Mouse (Mus musculus): ENCODE measurements around the gene Polr1c. TPM values are rescaled to one million over a fixed set of nuclear protein-coding genes. Genes with fewer than 3 reads are reported as not detected.

Gene Polr1c
- total and polyA plus RNA-seq, 3 experiments: 195 to 197 TPM; not detected in 1

- H3K36me3 ChIP-seq (ENCODE audit: control insufficient read depth in 1 of 2, insufficient read depth in 2 of 2, low read length in 2 of 2): peaks cover 0 to 6% of the 10 kb centered on the region in 2 experiments; a peak in 2 of 4 replicates
- H3K9ac ChIP-seq (ENCODE audit: control insufficient read depth, low read depth, low read length, poor library complexity, severe bottlenecking): no peak overlapping the region
- H3K27ac ChIP-seq (ENCODE audit: control insufficient read depth, low read depth, low read length): no peak overlapping the region
- H3K4me1 ChIP-seq (ENCODE audit: control insufficient read depth in 1 of 2, insufficient read depth in 2 of 2, low read length in 2 of 2): no peaks in the 10 kb centered on the region
- H3K4me3 ChIP-seq (ENCODE audit: control insufficient read depth in 1 of 2, insufficient read depth in 1 of 2, low read depth in 2 of 2, low read length in 2 of 2): no peak overlapping the region
- H3K79me2 ChIP-seq (ENCODE audit: control insufficient read depth, insufficient read depth, low read length, poor library complexity): no peaks in the 10 kb centered on the region
- H3K9me3 ChIP-seq (replicated peaks; ENCODE audit: insufficient read depth, low read length): no peaks in the 10 kb centered on the region
- no peaks in the 10 kb centered on the region for H3K27me3 ChIP-seq (ENCODE audit: control insufficient read depth in 1 of 2, insufficient read depth in 2 of 2, low read length in 2 of 2)
- DNase-seq (ENCODE audit: low read depth, low spot score): no peak
- no peak for TF ChIP-seq NELFE (IDR thresholded peaks at IDR 0.05; ENCODE audit: low read depth, low read length)
- no peak for TF ChIP-seq POLR2A (IDR thresholded peaks at IDR 0.05; ENCODE audit: control insufficient read depth in 1 of 2, insufficient read depth in 1 of 2, low read depth in 1 of 2, low read length in 2 of 2, poor library complexity in 1 of 2)
- TF ChIP-seq TCF12 (IDR thresholded peaks at IDR 0.05; ENCODE audit: low read depth, low read length): no peak
- no peak for TF ChIP-seq MAX (IDR thresholded peaks at IDR 0.05; ENCODE audit: low read length)
- TF ChIP-seq HCFC1 (IDR thresholded peaks at IDR 0.05; ENCODE audit: low read depth, low read length): no peak
- no peak for TF ChIP-seq ELF1 (IDR thresholded peaks at IDR 0.05; ENCODE audit: low read depth, low read length)
- TF ChIP-seq ZMIZ1 (IDR thresholded peaks at IDR 0.05; ENCODE audit: low read depth, low read length): no peak
- no peak for TF ChIP-seq RCOR1 (IDR thresholded peaks at IDR 0.05; ENCODE audit: low read depth, low read length)
- TF ChIP-seq MEF2A (IDR thresholded peaks at IDR 0.05; ENCODE audit: extremely low read depth, insufficient replicate concordance, low read depth, low read length, poor library complexity, severe bottlenecking): no peak
- no peak for TF ChIP-seq SIN3A (IDR thresholded peaks at IDR 0.05; ENCODE audit: low read length)
- no peak for TF ChIP-seq BHLHE40 (IDR thresholded peaks at IDR 0.05; ENCODE audit: borderline replicate concordance, low read depth, low read length)
- no peak for TF ChIP-seq MYB (IDR thresholded peaks at IDR 0.05; ENCODE audit: low read depth, low read length)
Measured at GRCm38 (mm10) chr17:46262201-46262694, 14.4 kb upstream of the Polr1c start.

GRCm38 (mm10) chr17:46259675-46260074 lies 11.8 kb upstream of the Polr1c start:
- no peak for DNase-seq (ENCODE audit: low read depth, low spot score)
- H3K9ac ChIP-seq (ENCODE audit: control insufficient read depth, low read depth, low read length, poor library complexity, severe bottlenecking): no peak overlapping the region
- H3K4me1 ChIP-seq (ENCODE audit: control insufficient read depth in 1 of 2, insufficient read depth in 2 of 2, low read length in 2 of 2): no peaks in the 10 kb centered on the region; a peak in 1 of 4 replicates
- no peak for TF ChIP-seq USF2 (IDR thresholded peaks at IDR 0.05; ENCODE audit: borderline replicate concordance in 1 of 2, insufficient read depth in 1 of 2, low read depth in 1 of 2, low read length in 2 of 2)
- TF ChIP-seq MXI1 (IDR thresholded peaks at IDR 0.05; ENCODE audit: low read depth, low read length): no peak
- no peak for TF ChIP-seq MAX (IDR thresholded peaks at IDR 0.05; ENCODE audit: low read length)
- no peak for TF ChIP-seq ELF1 (IDR thresholded peaks at IDR 0.05; ENCODE audit: low read depth, low read length)
- TF ChIP-seq POLR2AphosphoS2 (IDR thresholded peaks at IDR 0.05; ENCODE audit: low read length): no peak
- TF ChIP-seq RCOR1 (IDR thresholded peaks at IDR 0.05; ENCODE audit: low read depth, low read length): no peak
- no peak for TF ChIP-seq ZMIZ1 (IDR thresholded peaks at IDR 0.05; ENCODE audit: low read depth, low read length)
- TF ChIP-seq TAL1 (IDR thresholded peaks at IDR 0.05; ENCODE audit: low read length): no peak
- no peak for TF ChIP-seq UBTF (IDR thresholded peaks at IDR 0.05; ENCODE audit: borderline replicate concordance, insufficient read depth, low read depth, low read length)
- no peak for TF ChIP-seq E2F4 (IDR thresholded peaks at IDR 0.05; ENCODE audit: borderline replicate concordance, low read depth, low read length)
- no peak for TF ChIP-seq CHD2 (IDR thresholded peaks at IDR 0.05; ENCODE audit: low read length)
- TF ChIP-seq RAD21 (IDR thresholded peaks at IDR 0.05; ENCODE audit: low read depth, low read length): no peak
- TF ChIP-seq MAZ (IDR thresholded peaks at IDR 0.05; ENCODE audit: low read depth, low read length): no peak
- no peak for TF ChIP-seq GABPA (IDR thresholded peaks at IDR 0.05; ENCODE audit: low read depth, low read length)
- no peak for TF ChIP-seq CHD1 (IDR thresholded peaks at IDR 0.05; ENCODE audit: low read depth, low read length)
- no peak for TF ChIP-seq TCF12 (IDR thresholded peaks at IDR 0.05; ENCODE audit: low read depth, low read length)
- TF ChIP-seq NELFE (IDR thresholded peaks at IDR 0.05; ENCODE audit: low read depth, low read length): no peak
- no peak for TF ChIP-seq EP300 (IDR thresholded peaks at IDR 0.05; ENCODE audit: low read depth in 1 of 2, low read length in 2 of 2)
- TF ChIP-seq KAT2A (conservative IDR thresholded peaks at IDR 0.05; ENCODE audit: low read depth, low read length): no peak
- TF ChIP-seq CTCF (IDR thresholded peaks at IDR 0.05 in 2 of 3, conservative IDR thresholded peaks at IDR 0.05 in 1 of 3; ENCODE audit: control insufficient read depth in 1 of 3, insufficient read depth in 1 of 3, low read depth in 2 of 3, low read length in 3 of 3, poor library complexity in 1 of 3, severe bottlenecking in 1 of 3): no peak
- H3K36me3 ChIP-seq (ENCODE audit: control insufficient read depth in 1 of 2, insufficient read depth in 2 of 2, low read length in 2 of 2): peaks cover 0 to 2% of the 10 kb centered on the region in 2 experiments; a peak in 2 of 4 replicates
- no peaks in the 10 kb centered on the region for H3K79me2 ChIP-seq (ENCODE audit: control insufficient read depth, insufficient read depth, low read length, poor library complexity)
- H3K27ac ChIP-seq (ENCODE audit: control insufficient read depth, low read depth, low read length): no peak overlapping the region
- no peak overlapping the region for H3K4me3 ChIP-seq (ENCODE audit: control insufficient read depth in 1 of 2, insufficient read depth in 1 of 2, low read depth in 2 of 2, low read length in 2 of 2)
- H3K27me3 ChIP-seq (ENCODE audit: control insufficient read depth in 1 of 2, insufficient read depth in 2 of 2, low read length in 2 of 2): no peaks in the 10 kb centered on the region
- H3K9me3 ChIP-seq (replicated peaks; ENCODE audit: insufficient read depth, low read length): no peaks in the 10 kb centered on the region

All from MEL (cell line).